Mouse (Mus musculus) neural tube, embryonic 10.5 days (tissue): ENCODE measurements around the gene Zdhhc19.

Experiments used
- DNase-seq: peaks from one replicate; pipeline ENCODE4 v3.0.0-alpha.2; 2017; ENCODE audit warnings: low spot score; ENCODE audit errors: extremely low spot score

Zdhhc19 gene

DNA sequence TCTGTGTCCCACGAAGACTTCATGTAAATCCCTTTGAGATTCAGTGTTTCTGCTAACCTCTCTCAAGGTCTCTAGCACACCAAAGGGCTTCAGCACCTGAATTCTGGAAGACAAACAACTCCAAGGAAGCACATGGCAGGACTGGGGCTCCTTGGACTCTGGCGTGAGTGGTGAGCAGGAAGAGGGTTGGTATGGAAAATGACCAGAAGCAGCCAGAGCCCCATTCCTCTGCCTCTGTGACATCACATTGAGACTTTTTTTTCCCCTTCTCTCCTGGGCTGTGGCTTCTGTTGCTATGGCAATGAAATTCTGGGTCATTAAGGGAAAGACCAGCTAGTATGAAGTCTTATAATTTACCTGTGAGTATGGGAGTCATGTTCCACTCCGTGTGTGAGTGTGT lies at the start of gene Zdhhc19:
Gene Zdhhc19, plus strand, starts transcription at position 301 of the 400 bp plus-strand sequence.
- DNase-seq = no peak

DNA sequence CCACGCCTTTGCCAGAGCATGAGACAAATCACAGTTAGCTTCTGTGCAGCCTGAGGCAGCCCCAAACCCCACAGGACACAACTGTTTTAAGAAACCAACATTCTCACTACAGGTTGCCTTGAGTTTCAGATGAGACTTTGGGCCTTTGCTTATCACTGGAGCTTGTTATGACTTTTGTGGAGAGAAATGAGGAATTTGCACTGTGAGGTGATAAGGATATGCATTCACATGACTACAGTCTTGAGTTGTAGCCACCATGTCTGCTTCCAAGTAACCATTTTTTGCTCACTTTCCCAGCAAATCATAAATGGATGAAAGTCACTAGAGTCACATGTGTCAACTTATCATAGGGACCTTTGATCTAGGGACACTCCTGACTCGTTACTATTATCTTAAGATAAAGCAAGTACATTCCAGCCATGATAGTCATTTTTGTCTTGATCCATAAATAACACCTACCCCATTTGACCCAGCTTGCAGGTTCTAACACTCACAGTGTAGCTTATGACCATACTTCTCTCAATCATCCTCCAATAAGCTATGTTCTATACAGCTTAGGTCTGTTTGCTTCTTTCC lies 49.4 kb upstream of the Zdhhc19 start:
- no peak for DNase-seq

DNA sequence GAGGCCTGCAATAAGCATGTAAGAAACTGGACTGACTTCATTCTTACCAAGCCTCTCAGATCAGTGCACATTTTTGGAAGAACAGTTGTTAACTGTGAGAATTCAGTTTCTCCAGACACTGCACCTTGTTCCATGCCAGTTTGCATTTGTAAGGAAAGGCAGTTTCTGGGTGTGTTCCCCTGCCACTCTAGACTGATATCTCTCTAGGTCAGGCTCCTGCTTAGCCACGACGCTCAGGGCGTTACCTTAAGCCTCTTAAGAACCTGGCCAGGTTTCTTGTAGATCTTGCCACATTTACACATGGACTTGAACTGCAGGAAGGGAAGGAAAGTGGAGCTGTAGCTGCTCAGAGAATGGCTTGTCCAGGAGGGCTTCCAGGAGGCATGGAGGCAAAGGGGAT lies 46.4 kb upstream of the Zdhhc19 start:
- DNase-seq = no peak

DNA sequence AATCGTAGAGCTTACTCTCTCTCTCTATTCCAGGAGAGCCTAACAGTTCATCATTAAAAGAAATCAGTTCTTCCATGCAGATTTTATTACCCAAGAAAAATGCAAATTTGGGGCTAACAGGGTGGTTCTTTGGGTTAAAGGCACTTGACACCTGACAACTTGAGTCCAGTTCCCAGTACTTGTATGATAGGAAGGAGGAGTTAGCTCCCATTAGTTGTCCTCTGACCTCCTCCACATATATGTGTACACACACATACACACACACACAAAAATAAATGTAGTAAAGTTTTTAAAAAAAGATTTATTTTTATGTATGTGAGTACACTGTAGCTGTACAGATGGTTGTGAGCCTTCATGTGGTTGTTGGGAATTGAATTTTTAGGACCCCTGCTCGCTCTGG lies 45.9 kb upstream of the Zdhhc19 start:
- no peak for DNase-seq

DNA sequence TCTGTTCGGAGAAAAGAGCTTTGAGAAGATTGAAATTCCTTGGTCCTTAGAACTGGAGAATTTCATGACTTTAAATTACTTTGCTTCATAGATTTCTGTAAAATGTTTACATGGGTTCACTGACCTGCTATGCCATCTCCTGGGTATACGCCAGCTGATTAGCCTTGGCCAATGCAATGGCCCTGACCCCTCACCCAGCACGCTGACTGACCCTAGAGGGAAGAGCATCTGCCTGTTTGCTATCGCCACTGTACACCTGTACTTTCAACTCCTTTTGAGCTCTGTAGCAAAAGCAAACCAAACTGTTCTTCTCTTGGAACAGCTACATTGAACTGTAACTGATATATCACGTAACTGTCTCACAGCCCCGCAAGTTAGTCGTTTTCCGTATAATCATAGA lies 43.0 kb upstream of the Zdhhc19 start:
- no peak for DNase-seq

DNA sequence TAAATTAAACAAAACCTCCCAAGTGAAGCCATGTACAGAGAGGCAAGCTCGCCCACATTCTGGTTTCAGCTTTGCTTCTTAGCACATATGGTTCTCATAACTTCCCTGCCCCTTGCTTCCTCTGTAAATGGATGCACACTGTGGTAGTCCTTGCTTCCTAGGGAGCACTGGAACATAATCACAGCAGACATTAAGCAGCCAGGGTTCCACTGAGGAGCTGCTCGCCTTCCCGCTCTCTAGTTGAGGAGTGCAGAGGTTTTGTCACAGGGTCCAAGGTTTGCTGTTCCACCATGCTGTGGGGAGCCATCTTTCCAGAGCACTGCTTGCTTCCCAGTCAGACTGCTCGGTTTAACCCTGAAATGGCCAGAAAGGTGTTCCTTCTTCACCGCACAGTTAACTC lies 41.4 kb upstream of the Zdhhc19 start:
- peak; percentile 16 for DNase-seq

DNA sequence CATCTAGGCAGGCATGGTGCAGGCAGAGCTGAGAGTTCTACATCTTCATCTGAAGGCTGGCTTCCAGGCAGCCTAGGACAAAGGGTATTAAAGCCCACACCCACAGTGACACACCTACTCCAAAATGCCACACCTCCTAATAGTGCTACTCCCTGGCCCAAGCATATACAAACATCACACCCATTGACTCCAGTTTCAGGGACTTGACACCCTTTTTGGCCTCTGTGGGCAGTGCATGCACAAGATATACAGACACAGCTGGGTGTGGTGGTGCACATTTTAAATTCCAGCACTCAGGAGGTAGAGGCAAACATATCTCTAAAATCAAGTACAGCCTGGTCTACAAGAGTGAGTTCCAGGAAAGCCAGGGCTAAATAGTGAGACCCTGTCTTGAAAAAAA lies 40.0 kb upstream of the Zdhhc19 start:
- DNase-seq = no peak

DNA sequence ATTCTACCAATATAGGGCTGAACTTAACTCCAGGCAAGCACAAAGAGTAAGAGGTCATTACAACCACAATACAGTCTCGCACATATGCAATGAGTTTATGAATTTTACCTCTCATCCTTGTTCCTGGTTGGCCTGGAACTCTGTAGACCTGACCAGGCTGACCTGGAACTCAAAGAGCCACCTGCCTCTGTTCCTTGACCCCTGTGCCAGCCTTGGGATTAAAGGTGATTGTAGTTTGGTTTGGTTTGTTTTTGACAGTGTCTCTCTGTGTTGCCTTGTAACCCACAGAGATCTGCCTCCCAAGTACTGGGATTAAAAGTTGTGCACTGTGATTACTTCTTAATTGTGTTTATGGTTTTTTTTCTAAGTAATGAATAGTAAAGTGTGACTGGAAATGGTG lies 39.3 kb upstream of the Zdhhc19 start:
- DNase-seq = no peak

DNA sequence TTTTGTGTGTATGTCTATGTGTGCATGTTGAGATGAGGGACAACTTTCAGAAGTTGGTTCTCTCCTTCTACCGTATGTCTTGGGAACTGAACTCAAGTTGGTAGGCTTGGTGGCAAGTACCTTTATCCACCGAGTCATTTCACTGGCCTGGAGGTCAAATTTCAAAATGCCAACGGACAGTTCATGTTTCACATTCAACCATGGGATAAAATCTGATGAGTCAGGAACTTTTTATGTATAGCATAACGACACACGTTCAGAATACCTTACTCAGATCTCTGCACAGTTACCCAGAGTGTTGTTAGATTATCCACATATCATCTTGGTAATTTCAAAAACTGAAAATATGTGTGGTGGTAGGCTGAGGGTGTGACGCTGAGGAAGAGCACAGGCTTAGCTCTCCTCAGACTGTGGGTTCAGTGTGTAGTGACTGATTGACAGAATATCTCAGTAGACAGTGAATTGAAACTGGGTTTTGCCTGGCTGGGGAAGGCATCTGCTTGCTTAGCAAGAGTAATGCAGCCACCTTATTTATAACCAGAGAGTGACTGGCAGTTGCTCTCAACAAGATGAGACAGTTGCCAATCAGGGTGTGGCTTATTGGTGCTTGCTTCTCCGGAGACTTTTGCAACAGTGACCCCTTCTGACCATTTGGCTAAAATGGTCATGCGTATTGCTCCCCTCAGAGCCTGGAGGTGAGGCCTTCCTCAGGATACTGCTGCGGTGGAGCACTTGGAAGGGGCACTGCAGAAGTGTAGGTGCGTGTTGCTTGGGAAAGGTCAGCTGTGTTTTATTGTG lies 38.3 kb upstream of the Zdhhc19 start:
- DNase-seq = no peak

DNA sequence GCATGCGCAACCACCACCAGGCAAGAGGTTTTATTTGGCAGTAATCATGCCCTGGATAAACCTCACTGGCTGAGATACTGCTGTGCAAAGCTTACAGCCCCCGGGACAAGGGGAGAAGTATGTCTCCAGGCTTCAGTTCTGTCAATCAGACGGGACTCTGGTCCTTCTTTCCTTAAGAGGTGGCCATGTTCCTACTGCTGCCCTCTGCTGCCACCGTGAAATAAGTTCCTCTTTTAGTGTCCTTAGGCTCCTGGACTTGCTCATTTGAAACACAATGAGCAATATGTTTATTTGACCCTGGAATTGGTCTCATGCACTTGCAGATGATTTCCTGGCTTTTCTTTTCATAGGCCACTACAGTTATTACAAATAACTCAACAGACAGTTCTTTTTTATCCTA lies 35.5 kb upstream of the Zdhhc19 start:
- DNase-seq = no peak

DNA sequence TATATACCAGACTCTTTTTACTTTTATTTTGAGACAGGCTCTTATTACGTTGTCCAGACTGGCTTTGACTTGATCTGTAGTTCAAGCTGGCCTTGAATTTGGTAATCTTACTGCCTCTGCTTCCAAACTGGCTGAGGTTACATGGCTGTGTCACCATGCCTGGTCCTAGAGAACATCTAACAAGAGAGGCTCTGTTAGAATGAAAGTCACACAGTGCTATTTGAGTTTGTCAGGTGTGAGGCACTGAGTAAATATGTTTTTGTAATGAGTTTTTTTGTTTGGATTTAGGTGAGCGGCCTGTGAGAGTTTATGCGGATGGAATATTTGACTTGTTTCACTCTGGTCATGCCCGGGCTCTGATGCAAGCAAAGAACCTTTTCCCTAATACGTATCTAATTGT lies 34.4 kb upstream of the Zdhhc19 start:
- no peak for DNase-seq

DNA sequence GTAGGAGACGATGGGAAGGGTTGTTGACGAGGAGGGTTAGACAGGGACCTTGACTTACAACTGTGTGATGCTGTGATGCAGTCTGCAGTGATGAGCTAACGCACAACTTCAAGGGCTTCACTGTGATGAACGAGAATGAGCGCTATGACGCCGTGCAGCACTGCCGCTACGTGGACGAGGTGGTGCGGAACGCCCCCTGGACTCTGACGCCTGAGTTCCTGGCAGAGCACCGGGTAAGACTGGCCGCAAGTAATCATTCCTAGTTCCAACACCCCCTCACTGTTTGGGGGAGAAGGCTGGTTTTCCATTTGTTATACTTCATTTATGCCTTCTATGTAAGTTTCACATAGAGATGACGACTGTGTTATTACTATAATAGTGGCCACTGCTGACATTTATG lies 33.1 kb upstream of the Zdhhc19 start:
- no peak for DNase-seq

DNA sequence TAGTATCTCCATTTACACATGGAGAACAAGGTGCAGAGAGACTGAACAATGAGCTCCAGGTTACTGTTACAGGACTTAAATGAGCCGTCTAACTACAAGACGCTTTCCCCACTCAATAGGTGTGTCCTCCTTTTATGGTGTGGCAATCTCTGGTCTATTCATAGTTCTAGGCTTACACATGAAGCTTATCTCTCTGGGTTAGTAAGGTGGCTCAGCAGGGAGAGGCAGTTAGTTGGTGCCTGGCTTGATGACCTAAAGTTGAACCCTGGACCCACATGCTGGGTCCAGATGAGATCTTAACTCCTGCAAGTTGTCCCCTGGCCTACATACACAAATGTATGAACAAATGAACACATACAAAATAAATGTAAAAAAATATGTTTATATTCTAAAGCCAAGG lies 32.6 kb upstream of the Zdhhc19 start:
- DNase-seq = no peak

DNA sequence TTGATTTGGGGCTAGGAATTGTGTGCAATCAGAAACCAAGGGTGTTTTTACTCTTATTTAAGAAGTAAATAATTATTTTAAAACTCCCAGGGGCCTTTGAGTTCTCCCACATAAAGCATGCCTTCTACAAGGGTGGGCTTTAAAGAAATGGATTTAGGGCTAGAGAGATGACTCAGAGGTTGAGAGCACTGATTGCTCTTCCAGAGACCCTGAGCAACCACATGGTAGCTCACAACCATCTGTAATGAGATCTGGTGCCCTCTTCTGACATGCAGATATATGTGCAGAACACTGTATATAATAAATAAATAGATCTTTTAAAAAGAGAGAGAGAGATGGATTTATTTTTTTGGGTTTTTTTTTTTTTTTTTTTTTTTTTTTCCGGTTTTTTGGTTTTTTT lies 31.2 kb upstream of the Zdhhc19 start:
- DNase-seq = no peak

DNA sequence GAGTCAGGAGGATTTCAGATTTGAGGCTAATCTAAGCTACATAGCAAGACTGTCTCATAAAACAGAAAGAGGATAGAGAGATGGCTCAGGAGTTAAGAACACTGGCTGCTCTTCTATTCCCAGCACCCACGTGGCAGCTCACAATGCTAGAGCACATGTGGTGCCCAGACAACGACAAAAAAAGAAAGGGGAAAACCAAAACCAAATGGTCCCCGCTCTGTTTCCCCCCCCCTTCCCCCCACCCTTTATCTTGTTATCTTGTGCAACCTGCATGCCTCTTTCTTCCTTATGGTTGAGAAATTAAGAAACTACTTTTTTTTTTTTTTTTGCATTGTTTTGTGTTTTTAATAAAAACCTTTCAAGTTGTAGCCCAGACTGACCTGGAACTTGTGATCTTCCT lies 27.6 kb upstream of the Zdhhc19 start:
- DNase-seq = no peak

DNA sequence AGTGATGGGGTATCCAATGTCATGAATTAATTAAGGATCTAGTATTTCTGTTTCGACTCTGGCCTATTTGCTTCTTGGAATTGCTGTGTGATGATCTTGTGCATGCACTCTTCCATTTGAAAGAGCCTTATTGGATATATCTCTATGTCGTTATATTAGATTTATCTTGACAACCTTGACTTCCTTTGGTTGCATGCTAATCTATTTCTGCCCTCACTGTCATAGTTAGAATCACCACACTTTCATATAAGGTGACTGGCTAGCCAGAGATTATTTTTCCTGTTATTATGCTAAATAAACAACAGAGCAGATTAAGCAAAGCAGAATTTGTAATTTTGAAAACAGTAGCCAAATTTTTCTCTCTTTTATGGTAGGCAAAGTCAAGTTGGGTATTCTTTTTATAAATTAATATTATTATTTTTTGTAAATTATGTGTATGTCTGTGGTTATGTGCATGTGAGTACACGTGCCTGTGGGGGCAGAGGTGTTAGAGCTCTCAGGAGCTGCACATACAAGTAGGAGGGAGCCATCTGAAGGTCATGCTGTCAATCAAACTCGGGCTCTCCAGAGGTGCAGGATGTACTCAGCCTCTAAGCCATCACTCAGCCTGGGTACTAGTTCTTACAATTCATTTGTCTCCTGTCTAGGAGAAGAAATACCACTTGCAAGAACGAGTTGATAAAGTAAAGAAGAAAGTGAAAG lies 26.5 kb upstream of the Zdhhc19 start:
- DNase-seq = no peak

DNA sequence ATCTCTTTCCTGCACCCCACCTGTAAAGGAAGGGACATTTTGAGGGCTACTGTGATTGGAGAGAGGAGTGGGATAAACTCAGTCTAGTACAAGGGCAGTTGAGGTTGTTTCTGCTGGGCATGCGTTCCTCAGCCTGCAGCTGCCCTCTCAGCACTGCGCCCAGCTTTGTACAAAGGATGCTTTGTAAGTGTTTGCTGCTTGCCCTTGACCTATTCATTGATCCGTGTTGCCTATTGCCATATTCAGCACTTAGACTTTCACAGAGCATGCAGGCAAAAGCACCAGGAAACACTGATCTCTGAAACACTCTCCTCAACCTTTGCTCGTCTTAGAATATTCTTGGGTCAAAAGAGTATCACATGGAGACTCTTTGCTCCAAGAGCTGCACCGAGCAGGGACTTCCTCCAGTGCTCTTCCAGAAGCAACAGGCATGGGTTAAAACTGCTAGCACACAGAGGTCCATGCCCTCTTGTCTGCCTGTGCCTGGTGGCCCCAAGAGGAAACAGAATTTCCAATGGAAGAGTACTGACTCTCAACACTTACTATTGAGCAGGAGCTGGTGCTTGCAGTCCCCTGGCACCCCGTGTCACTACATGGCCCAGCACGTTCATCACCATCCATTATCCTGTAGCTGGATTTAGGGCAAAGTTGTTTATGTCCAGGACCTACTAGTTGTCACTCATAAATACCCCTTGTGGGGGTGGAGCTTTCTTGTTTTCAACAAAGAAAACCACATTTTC lies 23.6 kb upstream of the Zdhhc19 start:
- DNase-seq = no peak

DNA sequence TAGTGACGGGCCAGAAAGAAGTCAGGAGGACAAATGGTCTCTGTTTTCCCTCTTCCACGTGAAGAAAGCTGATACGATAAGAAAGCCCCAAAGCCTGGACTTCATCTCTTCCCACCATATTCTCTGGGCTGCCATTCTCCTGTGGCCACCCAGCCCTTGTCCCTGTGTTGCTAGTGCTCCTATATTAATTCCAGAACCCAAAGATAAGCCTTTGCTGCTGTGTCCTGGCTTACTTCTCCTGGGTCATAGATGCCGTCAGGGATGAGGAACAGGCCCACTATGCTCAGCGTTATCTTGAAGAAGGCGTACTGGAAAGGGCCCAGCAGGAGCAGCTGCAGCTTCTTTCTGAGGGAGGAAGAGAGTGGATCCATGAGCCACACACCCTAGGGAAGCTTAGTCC lies 18.8 kb upstream of the Zdhhc19 start:
- no peak for DNase-seq

DNA sequence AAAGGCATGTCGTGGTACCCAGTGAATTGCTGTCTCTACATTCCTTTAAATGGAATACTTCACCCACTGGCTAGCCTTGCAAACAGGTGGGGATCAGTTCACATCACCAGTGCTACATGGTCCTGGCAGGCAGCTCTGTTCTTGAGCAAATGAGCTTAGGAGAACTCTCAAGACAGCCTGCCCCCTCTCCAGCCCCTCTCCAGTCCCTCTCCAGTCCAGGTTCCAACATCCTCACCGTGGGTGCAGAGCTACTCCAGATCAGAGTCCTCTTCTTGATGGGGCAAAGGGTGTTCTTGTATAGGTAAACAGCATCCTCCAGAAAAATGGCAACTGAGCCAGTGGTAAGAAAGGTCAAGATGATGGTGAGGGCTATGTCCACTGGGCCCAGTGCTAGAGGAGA lies 16.6 kb upstream of the Zdhhc19 start:
- DNase-seq = no peak

DNA sequence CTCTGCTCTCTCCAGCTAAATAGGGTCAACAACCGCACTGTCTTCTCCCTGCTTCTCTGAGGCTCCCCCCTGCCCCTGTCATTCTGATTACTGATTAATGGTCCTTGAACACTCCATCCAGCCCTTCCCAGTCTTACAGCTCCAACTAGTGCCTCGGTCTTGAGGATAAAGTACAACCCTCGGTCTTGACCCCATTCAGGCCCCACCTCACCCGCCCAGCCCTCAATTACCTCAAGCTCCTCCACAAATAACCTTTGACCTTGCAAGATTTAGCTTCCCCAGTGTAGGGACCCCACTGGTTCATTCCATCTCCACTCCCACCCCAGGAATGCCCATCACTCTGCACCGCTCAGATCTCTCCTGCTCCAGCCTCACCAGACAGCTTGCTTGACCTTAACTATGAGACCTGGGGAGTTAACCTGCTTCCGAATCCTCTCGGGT lies 11.6 kb upstream of the Zdhhc19 start:
- DNase-seq = no peak

DNA sequence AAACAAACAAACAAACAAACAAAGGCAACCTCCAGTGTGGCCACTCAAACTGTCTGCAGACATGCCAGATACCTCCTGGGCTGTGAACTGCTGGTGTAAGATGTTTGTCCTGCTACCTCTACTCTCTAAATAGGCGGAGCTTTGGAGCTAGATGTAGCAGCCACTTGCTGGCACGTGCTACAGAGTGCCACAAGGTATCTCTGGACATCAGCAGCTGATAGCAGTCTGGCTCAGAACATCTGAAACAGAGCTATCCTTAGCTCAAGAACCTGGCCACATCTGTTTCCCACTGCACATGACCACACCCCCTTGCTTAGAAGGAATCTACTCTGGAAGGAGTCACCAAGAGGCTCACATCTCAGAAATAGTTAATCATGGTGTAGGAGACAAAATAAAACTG lies 10.9 kb upstream of the Zdhhc19 start:
- DNase-seq = no peak

DNA sequence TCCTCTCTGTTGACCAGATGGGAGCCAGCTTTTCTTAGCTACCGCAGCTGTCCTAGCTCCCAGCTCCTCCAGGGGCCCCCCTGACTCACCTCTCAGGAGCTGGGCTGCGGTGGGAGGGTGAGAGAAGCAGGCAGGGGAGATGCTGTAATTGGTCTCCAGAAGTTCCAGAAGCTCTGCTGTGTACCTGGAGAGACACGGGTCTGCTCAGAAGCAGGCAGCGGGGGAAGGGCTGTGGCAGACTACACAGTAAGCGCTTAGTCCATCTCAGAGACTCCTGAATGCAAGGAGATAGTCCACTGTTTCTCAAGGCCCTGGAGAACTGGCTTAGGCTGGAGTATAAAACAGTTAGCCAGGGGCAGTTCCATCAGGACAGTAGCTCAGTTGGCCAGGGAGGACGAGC lies 10.0 kb upstream of the Zdhhc19 start:
- DNase-seq = no peak
